Mouse (Mus musculus): ENCODE measurements around the gene Mob3a. TPM values are rescaled to one million over a fixed set of nuclear protein-coding genes. Genes with fewer than 3 reads are reported as not detected.

Mob3a gene
- polyA plus RNA-seq, 1 experiment from 2014 or later, result 59.4 TPM

DNA sequence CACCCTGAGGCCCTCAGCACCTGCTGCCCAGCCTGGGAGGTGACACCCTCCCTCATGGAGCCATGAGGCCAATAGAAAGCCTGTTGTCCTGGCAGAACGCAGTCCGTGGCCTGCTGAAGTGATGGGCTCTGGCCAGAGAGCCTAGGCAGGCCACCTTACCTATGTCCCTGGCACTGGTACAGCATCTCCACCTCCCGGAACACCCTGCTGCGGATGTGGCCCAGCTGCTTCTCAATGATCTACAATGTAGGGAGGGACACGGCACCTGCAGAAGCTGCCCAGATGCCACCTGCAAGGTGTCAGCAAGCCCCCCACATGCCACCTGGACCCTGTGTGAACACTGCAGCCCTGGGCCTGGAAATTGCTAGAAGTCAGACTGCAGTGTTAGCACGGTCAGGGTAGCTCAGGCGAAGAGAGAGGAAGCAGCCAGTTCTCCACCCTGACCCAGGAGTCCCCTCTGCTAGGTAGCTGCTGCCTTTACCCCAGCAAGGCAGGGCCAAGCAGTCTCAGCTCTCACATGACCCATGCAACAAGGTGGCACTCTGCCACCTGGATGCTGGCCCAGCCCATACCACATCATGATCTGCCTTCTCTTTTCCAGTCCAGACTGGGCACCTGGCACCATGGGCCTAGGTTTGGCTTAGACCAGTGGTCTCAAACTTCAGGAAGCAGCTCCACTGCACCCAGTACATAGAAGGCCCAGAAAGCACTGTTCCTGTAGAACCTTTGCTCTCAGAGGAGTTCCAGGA, 31.9 kb downstream of the Mob3a start:
- Histone ChIP-seq H3K4me2 (ENCODE audit: low read length) (no peak overlapping the region), H3K4me3 (replicated peaks; ENCODE audit: low read length) (no peak overlapping the region), H3K36me3 (ENCODE audit: control insufficient read depth, insufficient read depth) (peaks cover 36% of the 10 kb centered on the region), H3K4me1 (replicated peaks; ENCODE audit: control insufficient read depth, insufficient read depth, low read length) (peaks cover 34% of the 10 kb centered on the region), H3K9ac (replicated peaks; ENCODE audit: low read depth, low read length) (no peak overlapping the region), H3K27ac (ENCODE audit: low read length) (no peak overlapping the region), H3K9me3 (ENCODE audit: control insufficient read depth, low read length) (no peaks in the 10 kb centered on the region), H3K27me3 (replicated peaks; ENCODE audit: control insufficient read depth, insufficient read depth, low read length) (no peaks in the 10 kb centered on the region)
- no peak for ATAC-seq
- WGBS, result 97% methylated on average over 7 of the region's 7 CpGs

DNA sequence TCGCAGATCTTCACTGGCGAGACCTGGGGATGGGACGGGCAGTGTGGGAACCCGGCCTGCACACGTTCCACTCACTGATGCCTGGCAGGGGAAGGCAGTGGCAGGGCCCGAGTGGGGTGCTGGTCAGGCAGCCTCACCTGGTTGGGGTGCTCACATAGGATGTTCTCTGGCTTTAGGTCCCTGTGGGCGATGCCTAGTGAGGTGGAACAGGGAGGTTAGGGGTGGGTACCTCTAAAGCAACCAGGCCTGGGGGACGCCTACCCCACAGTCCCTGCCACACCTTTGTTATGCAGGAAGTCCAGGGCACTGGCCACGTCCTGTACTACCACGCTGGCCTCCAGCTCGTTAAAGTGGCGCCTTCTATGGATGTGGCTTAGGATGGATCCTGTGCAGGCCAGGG, 32.8 kb downstream of the Mob3a start:
- no peak overlapping the region for H3K4me2 ChIP-seq (ENCODE audit: low read length)
- peaks cover 36% of the 10 kb centered on the region for H3K36me3 ChIP-seq (ENCODE audit: control insufficient read depth, insufficient read depth)
- ATAC-seq, result no peak
- no peak overlapping the region for H3K9ac ChIP-seq (replicated peaks; ENCODE audit: low read depth, low read length)
- H3K4me1 ChIP-seq (replicated peaks; ENCODE audit: control insufficient read depth, insufficient read depth, low read length), result peaks cover 25% of the 10 kb centered on the region
- H3K9me3 ChIP-seq (ENCODE audit: control insufficient read depth, low read length), result no peaks in the 10 kb centered on the region
- 90% methylated on average over 12 of the region's 12 CpGs for WGBS
- no peak overlapping the region for H3K27ac ChIP-seq (ENCODE audit: low read length)
- H3K27me3 ChIP-seq (replicated peaks; ENCODE audit: control insufficient read depth, insufficient read depth, low read length), result no peaks in the 10 kb centered on the region
- H3K4me3 ChIP-seq (replicated peaks; ENCODE audit: low read length), result no peak overlapping the region

DNA sequence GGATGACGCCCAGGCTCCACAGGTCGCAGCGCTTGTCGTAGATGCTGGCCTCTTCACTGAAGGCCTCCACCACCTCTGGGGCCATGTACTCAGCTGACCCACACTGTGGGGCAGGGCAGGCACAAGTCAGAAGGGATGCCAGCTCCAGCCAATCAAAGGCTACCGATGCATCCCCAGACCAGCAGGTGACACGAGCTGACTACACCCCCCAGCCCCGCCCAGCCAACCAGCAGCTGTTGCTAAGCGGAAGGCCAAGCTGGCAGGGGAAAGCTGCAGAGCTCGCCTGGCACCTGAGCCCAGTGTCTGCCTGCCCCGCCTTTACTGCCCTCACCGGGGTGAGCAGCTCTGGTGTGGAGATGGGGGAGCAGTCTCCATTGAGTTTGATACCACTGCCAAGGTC, 33.2 kb downstream of the Mob3a start:
- ATAC-seq, result no peak
- Histone ChIP-seq H3K4me2 (ENCODE audit: low read length) (no peak overlapping the region), H3K27me3 (replicated peaks; ENCODE audit: control insufficient read depth, insufficient read depth, low read length) (no peaks in the 10 kb centered on the region), H3K9ac (replicated peaks; ENCODE audit: low read depth, low read length) (no peak overlapping the region), H3K9me3 (ENCODE audit: control insufficient read depth, low read length) (no peaks in the 10 kb centered on the region), H3K4me3 (replicated peaks; ENCODE audit: low read length) (no peak overlapping the region), H3K27ac (ENCODE audit: low read length) (no peak overlapping the region), H3K4me1 (replicated peaks; ENCODE audit: control insufficient read depth, insufficient read depth, low read length) (peaks cover 21% of the 10 kb centered on the region), H3K36me3 (ENCODE audit: control insufficient read depth, insufficient read depth) (peaks cover 36% of the 10 kb centered on the region)
- WGBS, result 86% methylated on average over 11 of the region's 11 CpGs

DNA sequence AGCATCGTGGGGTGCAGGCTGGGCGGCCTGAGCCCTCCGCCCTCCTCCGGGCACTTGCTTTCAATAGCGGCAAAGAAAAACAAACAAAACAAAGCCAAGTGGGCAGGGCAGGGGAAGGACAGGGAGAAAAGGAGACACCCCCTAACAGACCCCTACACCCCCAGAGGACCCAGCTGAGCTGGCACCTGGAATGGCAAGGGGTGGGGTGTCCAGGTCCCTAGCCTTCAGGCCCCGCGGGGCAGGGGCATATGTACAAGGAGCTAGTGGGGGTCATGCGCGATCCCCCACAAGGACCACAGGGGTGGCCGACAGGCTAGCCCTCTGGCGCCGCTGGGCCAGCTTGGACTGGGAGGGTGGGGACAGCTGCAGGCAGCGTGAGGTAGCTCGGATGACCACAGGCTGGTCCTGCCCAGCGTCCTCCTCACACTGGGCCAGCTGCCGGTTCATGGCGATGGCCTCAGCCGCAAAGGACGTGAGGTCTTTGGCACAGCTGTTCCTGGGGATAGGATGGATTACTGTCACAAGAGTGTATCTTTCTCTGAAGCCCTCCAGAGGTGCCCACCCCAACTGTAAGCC, 34.9 kb downstream of the Mob3a start:
- H3K4me1 ChIP-seq (replicated peaks; ENCODE audit: control insufficient read depth, insufficient read depth, low read length), result 0 out of 2 replicates have a peak, but pooled peaks cover 6% of the 10 kb centered on the region
- no peak overlapping the region for H3K9ac ChIP-seq (replicated peaks; ENCODE audit: low read depth, low read length)
- H3K4me2 ChIP-seq (ENCODE audit: low read length), result no peak overlapping the region
- H3K27me3 ChIP-seq (replicated peaks; ENCODE audit: control insufficient read depth, insufficient read depth, low read length), result no peaks in the 10 kb centered on the region
- H3K4me3 ChIP-seq (replicated peaks; ENCODE audit: low read length), result no peak overlapping the region
- H3K9me3 ChIP-seq (ENCODE audit: control insufficient read depth, low read length), result no peaks in the 10 kb centered on the region
- 85% methylated on average over 16 of the region's 19 CpGs for WGBS
- H3K36me3 ChIP-seq (ENCODE audit: control insufficient read depth, insufficient read depth), result peaks cover 36% of the 10 kb centered on the region
- H3K27ac ChIP-seq (ENCODE audit: low read length), result no peak overlapping the region
- no peak for ATAC-seq

DNA sequence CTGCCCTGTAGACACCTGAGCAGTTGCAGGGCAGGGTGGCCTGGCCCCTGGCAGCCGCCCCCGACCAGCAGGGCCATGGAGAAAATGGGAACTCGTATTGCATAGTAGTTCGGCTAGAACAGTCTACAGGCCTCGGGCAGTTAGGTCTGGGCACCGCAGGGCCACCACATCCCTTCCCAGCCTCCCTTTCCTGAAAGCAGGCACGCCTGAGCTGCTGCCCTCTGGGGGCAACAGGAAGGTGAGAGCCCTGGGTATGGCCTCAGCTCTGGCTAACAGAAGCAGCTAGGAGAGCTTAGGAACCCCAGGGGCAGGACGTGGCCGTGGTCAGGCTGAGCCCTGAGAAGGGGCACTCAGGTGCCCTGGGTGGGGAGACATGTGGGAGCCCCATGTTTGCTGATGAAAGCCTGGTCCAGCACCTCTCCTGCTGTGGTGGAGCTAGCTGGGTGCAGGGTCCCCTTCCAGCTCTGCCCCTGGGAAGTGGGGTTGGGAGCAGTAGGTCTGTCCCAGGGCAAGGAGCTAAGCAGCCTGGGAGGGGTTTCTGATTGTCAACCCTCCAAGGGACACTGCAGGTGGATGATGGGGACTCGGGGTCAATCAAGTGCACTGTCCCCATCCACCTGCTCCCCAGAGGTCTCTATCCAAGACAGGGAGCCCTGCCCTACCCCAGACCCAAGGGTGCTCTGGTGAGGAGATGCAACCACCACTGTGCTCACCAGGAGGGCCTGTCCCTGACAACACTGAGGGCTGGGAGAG, 35.6 kb downstream of the Mob3a start:
- H3K27ac ChIP-seq (ENCODE audit: low read length), result no peak overlapping the region
- 87% methylated on average over 9 of the region's 10 CpGs for WGBS
- H3K4me3 ChIP-seq (replicated peaks; ENCODE audit: low read length), result no peak overlapping the region
- no peak overlapping the region for H3K4me2 ChIP-seq (ENCODE audit: low read length)
- H3K9ac ChIP-seq (replicated peaks; ENCODE audit: low read depth, low read length), result no peak overlapping the region
- no peaks in the 10 kb centered on the region for H3K9me3 ChIP-seq (ENCODE audit: control insufficient read depth, low read length)
- no peak for ATAC-seq
- no peaks in the 10 kb centered on the region for H3K27me3 ChIP-seq (replicated peaks; ENCODE audit: control insufficient read depth, insufficient read depth, low read length)
- H3K36me3 ChIP-seq (ENCODE audit: control insufficient read depth, insufficient read depth), result peaks cover 34% of the 10 kb centered on the region
- H3K4me1 ChIP-seq (replicated peaks; ENCODE audit: control insufficient read depth, insufficient read depth, low read length), result 0 out of 2 replicates have a peak, but pooled peaks cover 4% of the 10 kb centered on the region

DNA sequence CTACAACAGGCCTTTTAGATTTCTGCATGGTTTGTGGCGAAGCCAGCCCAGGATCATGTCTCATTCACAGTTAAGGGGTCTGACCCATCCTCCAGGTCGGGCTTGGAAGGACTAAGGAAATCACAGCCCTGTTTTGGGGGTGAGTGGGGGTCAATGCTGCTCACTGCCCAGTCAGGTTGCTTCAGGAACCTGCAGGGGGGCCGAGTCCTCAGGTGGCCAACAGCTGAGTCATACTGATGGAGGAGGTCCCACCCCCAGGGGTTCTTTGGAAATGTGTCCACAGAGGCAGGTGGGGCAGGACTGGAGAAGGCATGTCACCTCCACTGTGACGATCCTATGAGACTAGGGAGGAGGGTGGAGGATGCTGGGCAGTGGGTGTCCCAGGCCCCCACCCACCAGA, 36.3 kb downstream of the Mob3a start:
- H3K9me3 ChIP-seq (ENCODE audit: control insufficient read depth, low read length), result no peaks in the 10 kb centered on the region
- H3K4me2 ChIP-seq (ENCODE audit: low read length), result no peak overlapping the region
- peaks cover 34% of the 10 kb centered on the region for H3K36me3 ChIP-seq (ENCODE audit: control insufficient read depth, insufficient read depth)
- no peak overlapping the region for H3K9ac ChIP-seq (replicated peaks; ENCODE audit: low read depth, low read length)
- no peak overlapping the region for H3K27ac ChIP-seq (ENCODE audit: low read length)
- no peak for ATAC-seq
- H3K4me1 ChIP-seq (replicated peaks; ENCODE audit: control insufficient read depth, insufficient read depth, low read length), result 0 out of 2 replicates have a peak, but pooled peaks cover 4% of the 10 kb centered on the region
- no peak overlapping the region for H3K4me3 ChIP-seq (replicated peaks; ENCODE audit: low read length)
- 64% methylated on average over 4 of the region's 4 CpGs for WGBS
- no peaks in the 10 kb centered on the region for H3K27me3 ChIP-seq (replicated peaks; ENCODE audit: control insufficient read depth, insufficient read depth, low read length)

DNA sequence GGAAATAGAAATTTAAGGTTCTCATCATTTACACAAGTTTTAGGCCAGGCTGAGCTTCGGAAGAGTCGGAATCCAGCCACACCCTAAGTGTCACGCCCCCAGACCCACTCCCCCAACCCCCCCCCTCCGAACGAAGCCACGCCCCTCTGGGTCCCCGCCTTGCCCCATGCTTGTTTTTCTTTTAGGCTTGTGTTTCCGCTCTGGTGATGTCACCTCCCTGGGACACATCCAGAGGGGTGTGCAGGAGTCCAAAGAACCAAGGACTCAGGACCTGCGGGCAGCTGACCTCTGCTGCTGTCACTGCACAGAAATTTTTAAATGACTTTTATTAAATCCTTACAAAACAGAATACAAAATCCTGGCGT, 36.8 kb downstream of the Mob3a start:
- ATAC-seq, result no peak
- Histone ChIP-seq H3K9ac (replicated peaks; ENCODE audit: low read depth, low read length) (no peak overlapping the region), H3K4me3 (replicated peaks; ENCODE audit: low read length) (no peak overlapping the region), H3K4me1 (replicated peaks; ENCODE audit: control insufficient read depth, insufficient read depth, low read length) (0 out of 2 replicates have a peak, but pooled peaks cover 4% of the 10 kb centered on the region), H3K4me2 (ENCODE audit: low read length) (no peak overlapping the region), H3K36me3 (ENCODE audit: control insufficient read depth, insufficient read depth) (peaks cover 34% of the 10 kb centered on the region), H3K9me3 (ENCODE audit: control insufficient read depth, low read length) (no peaks in the 10 kb centered on the region), H3K27me3 (replicated peaks; ENCODE audit: control insufficient read depth, insufficient read depth, low read length) (no peaks in the 10 kb centered on the region), H3K27ac (ENCODE audit: low read length) (no peak overlapping the region)
- 23% methylated on average over 10 of the region's 10 CpGs for WGBS

DNA sequence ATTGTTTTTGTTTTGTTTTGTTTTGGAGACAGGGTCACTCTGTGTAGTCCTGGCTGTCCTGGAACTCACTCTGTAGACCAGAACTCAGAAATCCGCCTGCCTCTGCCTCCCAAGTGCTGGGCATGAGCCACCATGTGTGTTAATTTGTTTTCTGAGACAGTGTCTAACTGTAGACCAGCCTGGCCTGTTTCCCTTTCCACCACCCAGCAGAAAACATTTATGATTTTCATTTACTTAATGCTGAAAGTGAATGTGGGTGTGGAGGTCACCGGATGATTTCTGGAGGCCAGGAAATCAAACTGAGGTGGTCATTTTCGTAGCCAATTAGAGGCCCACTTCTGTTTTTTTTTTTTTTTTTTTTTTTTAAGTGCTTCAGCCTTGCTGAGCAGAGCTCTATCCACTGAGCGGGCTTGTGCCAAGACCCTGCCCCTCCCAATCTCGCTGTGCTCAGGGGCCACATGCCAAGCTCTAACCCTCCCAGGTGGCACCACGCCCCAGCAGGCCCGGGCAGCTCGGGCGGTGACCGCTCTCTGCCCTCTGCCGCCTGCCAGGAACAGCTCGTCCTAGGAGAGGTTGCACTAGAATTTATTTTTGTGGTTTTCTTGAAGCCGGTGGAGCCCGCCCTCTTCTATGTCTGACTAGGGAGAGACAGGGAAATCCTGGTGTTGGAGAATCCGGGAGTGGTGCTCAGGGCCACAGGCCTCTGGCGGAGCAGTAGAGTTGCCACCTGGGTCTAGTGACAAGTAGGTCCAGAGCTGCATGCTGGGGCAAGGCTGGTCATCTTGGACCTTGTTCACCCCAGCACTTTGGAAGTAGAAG, 37.4 kb downstream of the Mob3a start:
- H3K4me2 ChIP-seq (ENCODE audit: low read length), result no peak overlapping the region
- H3K4me1 ChIP-seq (replicated peaks; ENCODE audit: control insufficient read depth, insufficient read depth, low read length), result 0 out of 2 replicates have a peak, but pooled peaks cover 4% of the 10 kb centered on the region
- H3K27me3 ChIP-seq (replicated peaks; ENCODE audit: control insufficient read depth, insufficient read depth, low read length), result no peaks in the 10 kb centered on the region
- no peak overlapping the region for H3K9ac ChIP-seq (replicated peaks; ENCODE audit: low read depth, low read length)
- no peak overlapping the region for H3K27ac ChIP-seq (ENCODE audit: low read length)
- H3K9me3 ChIP-seq (ENCODE audit: control insufficient read depth, low read length), result no peaks in the 10 kb centered on the region
- no peak overlapping the region for H3K4me3 ChIP-seq (replicated peaks; ENCODE audit: low read length)
- 49% methylated on average over 16 of the region's 16 CpGs for WGBS
- ATAC-seq, result 0 out of 2 replicates have a peak, but pooled peaks have one; percentile 31
- peaks cover 32% of the 10 kb centered on the region for H3K36me3 ChIP-seq (ENCODE audit: control insufficient read depth, insufficient read depth)

Measured in forebrain, embryonic 16.5 days (tissue).